Mouse (Mus musculus) urinary bladder, postnatal 36 days (tissue): Measurements from ENCODE around the gene Zfp433.
"Not testable (repeated sequence)": the region's sequence is repeated elsewhere in the genome, so short reads cannot be mapped to it uniquely, and the experiment has no call there.

Experiments
- DNase-seq, 2 experiments: peaks; one replicate each; pipeline ENCODE4 v3.0.0; 2022; ENCODE audit warnings: low spot score in 2 of 2, mixed read lengths in 1 of 2

Gene Zfp433

DNA sequence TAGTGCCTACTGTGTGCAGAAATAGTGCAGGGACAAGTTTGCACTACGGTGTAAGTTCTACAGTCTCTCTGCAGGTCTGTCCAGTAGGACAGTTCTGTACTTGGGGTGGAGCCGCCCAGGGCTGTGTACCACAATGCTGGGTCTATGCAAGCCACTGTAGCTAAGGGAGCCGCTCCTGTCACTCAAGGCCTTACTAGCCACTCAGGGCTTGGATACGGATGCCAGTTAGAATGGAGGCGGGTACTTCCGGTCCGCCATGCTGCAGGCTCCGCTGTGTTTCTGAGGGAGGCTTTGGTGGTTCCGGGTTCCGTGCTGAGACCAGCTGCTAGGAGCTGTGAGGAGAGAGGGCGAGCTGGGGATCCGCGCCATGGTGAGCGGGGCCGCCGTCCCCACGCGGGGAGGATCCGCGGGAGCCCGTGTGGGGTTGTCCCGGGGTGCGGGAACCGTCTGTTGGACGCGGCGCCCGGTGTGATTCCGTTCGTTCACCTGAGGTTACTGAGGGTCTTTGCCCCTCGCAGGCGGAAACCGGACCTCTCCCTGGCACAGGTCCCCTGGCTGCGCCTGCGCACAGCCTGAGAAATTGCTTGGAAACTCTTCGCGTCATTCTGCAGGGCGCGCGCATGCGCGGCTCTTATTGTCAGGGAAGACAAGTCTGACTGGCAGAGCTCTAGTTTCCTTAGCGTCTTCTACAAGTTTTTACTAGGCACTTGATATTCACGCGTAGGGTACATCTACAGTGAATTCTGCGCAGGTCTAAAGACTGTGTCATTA lies at the start of gene Zfp433:
TSS of gene Zfp433 (plus strand) at position 295 of the 771 bp plus-strand sequence.
- not testable (repeated sequence) for DNase-seq

- no peak for DNase-seq
Measured at GRCm38 (mm10) chr10:81655178-81655577, 49.4 kb upstream of the Zfp433 start.

DNA sequence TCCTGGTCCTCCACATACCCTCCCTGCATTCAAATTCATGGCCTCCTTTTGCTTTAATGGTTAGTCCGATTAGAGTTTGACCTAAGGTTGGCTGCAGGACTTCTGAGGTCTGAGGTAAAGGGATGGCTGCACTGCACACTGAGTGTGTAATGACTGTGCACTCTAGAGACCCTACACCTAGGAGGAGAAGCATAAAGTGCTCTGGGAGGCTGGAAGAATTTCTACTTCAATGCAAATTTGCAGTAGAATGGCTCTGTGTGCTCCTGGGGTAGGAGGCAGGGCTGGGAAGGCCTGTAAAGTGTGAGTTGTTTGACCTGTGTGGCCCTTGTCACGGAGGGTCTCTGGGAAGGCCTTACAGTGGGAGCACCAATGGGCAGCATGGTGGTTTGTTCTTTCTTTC lies 48.5 kb upstream of the Zfp433 start:
- DNase-seq: no peak

- not testable (repeated sequence) for DNase-seq
Measured at GRCm38 (mm10) chr10:81687114-81687513, 17.5 kb upstream of the Zfp433 start.

GRCm38 (mm10) chr10:81770506-81771403 lies 66.1 kb downstream of the Zfp433 start, which contains the start of gene Gm3055:
TSS of gene Gm3055 (minus strand) at chr10:81771161.
- not testable (repeated sequence) for DNase-seq

DNA sequence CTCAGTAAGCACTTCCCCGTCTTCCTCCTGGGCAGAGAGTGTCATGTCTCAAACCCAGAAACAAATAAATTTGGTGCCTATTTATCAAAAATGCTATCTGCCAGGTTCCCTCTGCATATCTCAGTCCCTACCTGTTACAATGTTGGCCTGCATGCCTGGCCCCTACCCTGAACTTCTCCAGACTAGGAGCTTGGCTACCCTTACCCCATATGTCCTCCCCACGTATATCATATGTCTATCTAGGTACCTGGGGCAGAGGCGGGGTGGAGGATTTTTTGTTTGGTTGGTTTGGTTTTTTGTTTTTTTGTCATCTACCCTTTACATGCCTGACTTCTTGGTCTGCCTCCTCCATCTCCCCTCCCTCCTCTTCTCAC lies 66.8 kb downstream of the Zfp433 start:
- not testable (repeated sequence) for DNase-seq
